Mouse (Mus musculus) C2C12 (cell line): ENCODE measurements around the gene Itgb5.

Experiments
- CEBPB ChIP-seq: IDR thresholded peaks from one replicate; pipeline ENCODE4 v1.6.1; 2011; ENCODE audit warnings: low read depth, mild to moderate bottlenecking, control low read depth, moderate library complexity
- CTCF ChIP-seq: IDR thresholded peaks from one replicate; pipeline ENCODE4 v1.5.1; 2011; ENCODE audit not compliant: control insufficient read depth, insufficient read depth, insufficient read length
- FOSL1 ChIP-seq: IDR thresholded peaks from one replicate; pipeline ENCODE4 v1.8.0; 2011; ENCODE audit warnings: mild to moderate bottlenecking, low read length; ENCODE audit not compliant: poor library complexity, insufficient read depth, severe bottlenecking
- MAX ChIP-seq: IDR thresholded peaks from one replicate; pipeline ENCODE4 v1.6.1; 2011; ENCODE audit warnings: mild to moderate bottlenecking, control low read depth
- MYOG ChIP-seq: IDR thresholded peaks from one replicate; pipeline ENCODE4 v1.6.1; 2011; ENCODE audit not compliant: control insufficient read depth, insufficient read length; ENCODE audit errors: extremely low read depth
- USF1 ChIP-seq: IDR thresholded peaks from one replicate; pipeline ENCODE4 v1.6.1; 2011; ENCODE audit warnings: low read depth, mild to moderate bottlenecking, control low read depth, moderate library complexity

GRCm38 (mm10) chr16:33933411-33933810, 103.9 kb downstream of the Itgb5 start:
- TF ChIP-seq MAX (no peak), CTCF (no peak), CEBPB (no peak), USF1 (no peak), FOSL1 (no peak), MYOG (no peak)
